Mouse (Mus musculus): ENCODE results near the gene Sipa1l2. TPM values are rescaled to one million over a fixed set of nuclear protein-coding genes. Genes with fewer than 3 reads are reported as not detected.

Gene Sipa1l2
- polyA plus RNA-seq, 1 experiment from 2014 or later: 12.9 TPM

DNA sequence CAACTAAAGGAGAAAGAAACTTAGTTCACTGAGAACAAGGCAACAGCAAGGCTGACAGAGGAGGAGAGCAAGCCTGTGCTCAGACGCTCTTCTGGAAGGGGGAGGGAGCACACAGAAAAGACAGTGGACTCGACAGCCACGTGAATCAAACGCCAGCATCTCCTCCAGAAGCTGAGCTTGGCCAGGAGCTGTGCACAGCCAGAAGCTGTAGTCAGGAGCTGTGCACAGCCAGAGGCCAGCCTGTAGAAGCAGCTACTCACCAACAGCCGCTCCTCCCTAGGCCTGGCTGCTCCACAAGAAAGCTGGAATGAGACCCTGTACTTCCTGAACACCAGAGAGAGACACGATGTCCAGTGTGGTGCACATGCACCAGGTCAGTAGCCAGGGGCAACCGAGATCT lies 37.4 kb downstream of the Sipa1l2 start:
- Histone ChIP-seq H3K27me3 (ENCODE audit: control insufficient read depth, insufficient read depth, low read length) (no peaks in the 10 kb centered on the region), H3K4me2 (replicated peaks; ENCODE audit: low read depth, low read length) (no peak overlapping the region), H3K27ac (ENCODE audit: low read depth, low read length) (peak overlapping the region; percentile 17), H3K9ac (ENCODE audit: low read depth, low read length) (no peak overlapping the region), H3K4me3 (ENCODE audit: low read length) (no peak overlapping the region), H3K36me3 (ENCODE audit: control insufficient read depth, insufficient read depth, low read length) (peaks cover under 1% of the 10 kb centered on the region; the same call in 1 of the 2 replicates), H3K4me1 (ENCODE audit: control insufficient read depth, insufficient read depth, low read length) (peaks cover 35% of the 10 kb centered on the region), H3K9me3 (ENCODE audit: control insufficient read depth, low read length) (no peaks in the 10 kb centered on the region)
- no peak for ATAC-seq (ENCODE audit: low FRiP score, low TSS enrichment)
- WGBS: 30% methylated on average over 7 of the region's 7 CpGs

DNA sequence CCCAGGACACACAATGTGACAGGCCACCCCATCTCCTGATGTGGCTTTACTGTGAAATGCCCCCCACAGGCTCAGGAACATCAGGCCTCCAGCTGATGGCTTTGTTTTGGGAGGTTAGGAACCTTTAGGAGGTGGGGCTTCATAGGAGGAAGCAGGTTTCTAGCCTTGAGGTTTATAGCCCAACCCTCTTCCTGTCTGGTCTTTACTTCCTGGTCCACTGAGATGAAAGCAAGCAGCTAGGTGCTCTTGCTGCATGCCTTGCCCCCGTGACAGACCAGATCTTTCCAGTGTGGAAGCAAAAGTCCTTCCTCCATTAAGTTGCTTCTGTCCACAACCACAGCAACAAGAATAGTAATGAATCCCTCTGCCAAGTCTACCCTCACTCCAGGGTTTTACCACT lies 38.0 kb downstream of the Sipa1l2 start:
- H3K4me1 ChIP-seq (ENCODE audit: control insufficient read depth, insufficient read depth, low read length): peaks cover 41% of the 10 kb centered on the region
- no peak for ATAC-seq (ENCODE audit: low FRiP score, low TSS enrichment)
- WGBS: 32% methylated on average over 1 of the region's 1 CpGs
- no peak overlapping the region for H3K4me2 ChIP-seq (replicated peaks; ENCODE audit: low read depth, low read length)
- peak overlapping the region; percentile 33; the same call in 1 of the 2 replicates for H3K27ac ChIP-seq (ENCODE audit: low read depth, low read length)
- no peaks in the 10 kb centered on the region for H3K27me3 ChIP-seq (ENCODE audit: control insufficient read depth, insufficient read depth, low read length)
- no peaks in the 10 kb centered on the region for H3K36me3 ChIP-seq (ENCODE audit: control insufficient read depth, insufficient read depth, low read length)
- no peaks in the 10 kb centered on the region for H3K9me3 ChIP-seq (ENCODE audit: control insufficient read depth, low read length)
- H3K4me3 ChIP-seq (ENCODE audit: low read length): no peak overlapping the region
- no peak overlapping the region for H3K9ac ChIP-seq (ENCODE audit: low read depth, low read length)

DNA sequence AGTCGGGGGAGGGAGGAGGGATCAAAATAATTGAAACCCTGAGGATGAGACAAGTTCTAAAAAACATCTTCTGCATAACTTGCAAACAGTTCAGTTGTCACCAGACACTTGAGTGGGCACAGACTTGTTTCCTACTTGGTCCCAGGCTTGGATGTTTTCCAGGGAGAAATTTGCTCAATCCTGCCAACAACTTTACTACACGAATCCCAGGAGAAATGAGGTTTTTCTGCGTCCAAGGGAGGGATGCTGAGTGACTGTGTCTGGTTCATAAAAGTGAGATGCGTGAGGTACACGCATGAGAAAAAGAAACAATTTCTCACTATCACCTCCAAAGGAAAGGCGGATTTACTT lies 38.5 kb downstream of the Sipa1l2 start:
- no peaks in the 10 kb centered on the region for H3K9me3 ChIP-seq (ENCODE audit: control insufficient read depth, low read length)
- H3K4me2 ChIP-seq (replicated peaks; ENCODE audit: low read depth, low read length): no peak overlapping the region
- H3K4me1 ChIP-seq (ENCODE audit: control insufficient read depth, insufficient read depth, low read length): peaks cover 42% of the 10 kb centered on the region
- no peaks in the 10 kb centered on the region for H3K27me3 ChIP-seq (ENCODE audit: control insufficient read depth, insufficient read depth, low read length)
- no peak overlapping the region for H3K4me3 ChIP-seq (ENCODE audit: low read length)
- peak overlapping the region; percentile 33; the same call in 1 of the 2 replicates for H3K27ac ChIP-seq (ENCODE audit: low read depth, low read length)
- no peak for ATAC-seq (ENCODE audit: low FRiP score, low TSS enrichment)
- no peaks in the 10 kb centered on the region for H3K36me3 ChIP-seq (ENCODE audit: control insufficient read depth, insufficient read depth, low read length)
- 47% methylated on average over 6 of the region's 6 CpGs for WGBS
- no peak overlapping the region for H3K9ac ChIP-seq (ENCODE audit: low read depth, low read length)

DNA sequence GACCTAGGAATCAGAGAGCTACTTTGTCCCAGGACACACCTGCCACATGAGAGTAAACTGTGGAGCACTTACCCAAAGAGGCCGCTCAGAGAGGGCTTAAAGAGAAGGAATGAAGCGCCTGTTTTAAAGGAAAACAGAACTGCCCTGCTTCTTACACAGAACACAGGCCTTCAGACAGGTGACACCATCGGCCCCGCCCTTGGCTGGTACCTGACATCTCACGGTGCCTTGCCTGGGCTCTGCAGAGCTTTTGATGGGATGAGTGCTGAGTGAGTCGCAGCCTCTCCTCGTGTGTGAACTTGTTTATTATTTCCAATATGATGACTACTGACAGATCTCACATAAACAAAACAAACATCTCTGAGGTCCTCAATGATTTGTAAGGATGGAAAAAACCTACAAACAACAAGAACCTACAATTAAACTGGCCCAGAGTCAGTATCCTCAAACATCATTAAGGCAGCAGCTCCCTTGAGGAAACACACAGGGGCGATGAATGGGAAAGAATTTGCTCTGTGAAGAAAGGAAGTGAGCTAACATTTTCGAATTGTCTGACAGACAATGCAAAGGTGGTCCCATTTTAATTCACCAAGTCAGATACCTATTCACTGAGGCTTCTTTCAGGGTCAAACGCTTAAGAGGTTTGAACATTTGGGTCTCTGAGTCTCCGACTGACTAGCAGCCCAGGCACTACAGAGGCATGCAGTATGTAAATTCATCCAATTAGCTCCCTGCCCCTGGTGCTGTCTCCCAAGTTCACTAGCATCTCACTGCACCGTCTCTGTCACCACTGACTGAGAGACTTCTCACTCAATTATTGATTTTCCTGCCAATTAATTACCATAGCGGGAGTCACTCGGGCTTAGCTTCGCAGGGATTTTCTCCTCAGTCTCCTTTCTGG lies 39.2 kb downstream of the Sipa1l2 start:
- Histone ChIP-seq H3K27ac (ENCODE audit: low read depth, low read length) (no peak overlapping the region), H3K4me3 (ENCODE audit: low read length) (no peak overlapping the region), H3K4me1 (ENCODE audit: control insufficient read depth, insufficient read depth, low read length) (peaks cover 42% of the 10 kb centered on the region)

DNA sequence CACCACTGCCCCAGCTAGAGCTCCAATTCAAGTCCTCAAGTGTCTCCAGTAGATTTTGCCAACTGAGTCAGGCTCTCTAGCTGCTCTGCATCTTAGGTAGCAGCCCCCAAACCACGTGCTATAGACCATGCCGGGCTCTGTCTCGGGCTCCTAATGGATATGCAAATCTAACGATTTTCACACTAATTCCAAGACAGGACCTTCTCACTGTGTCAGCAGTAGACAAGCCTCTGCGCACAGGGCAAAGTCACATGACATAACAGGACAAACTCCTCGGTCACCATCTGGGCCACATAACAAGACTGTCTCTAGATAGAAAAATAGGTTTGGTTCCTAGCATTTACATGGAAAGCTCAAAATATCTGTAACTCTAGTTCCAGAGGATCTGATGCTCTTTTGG lies 40.6 kb downstream of the Sipa1l2 start:
- Histone ChIP-seq H3K4me1 (ENCODE audit: control insufficient read depth, insufficient read depth, low read length) (peaks cover 42% of the 10 kb centered on the region), H3K9me3 (ENCODE audit: control insufficient read depth, low read length) (no peaks in the 10 kb centered on the region), H3K4me3 (ENCODE audit: low read length) (no peak overlapping the region), H3K9ac (ENCODE audit: low read depth, low read length) (no peak overlapping the region), H3K27me3 (ENCODE audit: control insufficient read depth, insufficient read depth, low read length) (no peaks in the 10 kb centered on the region), H3K27ac (ENCODE audit: low read depth, low read length) (no peak overlapping the region), H3K4me2 (replicated peaks; ENCODE audit: low read depth, low read length) (no peak overlapping the region), H3K36me3 (ENCODE audit: control insufficient read depth, insufficient read depth, low read length) (no peaks in the 10 kb centered on the region)
- 67% methylated on average over 6 of the region's 6 CpGs for WGBS
- no peak for ATAC-seq (ENCODE audit: low FRiP score, low TSS enrichment)

More for the DNA sequence above, 39.2 kb downstream of the Sipa1l2 start:
- Histone ChIP-seq H3K36me3 (ENCODE audit: control insufficient read depth, insufficient read depth, low read length) (no peaks in the 10 kb centered on the region), H3K4me2 (replicated peaks; ENCODE audit: low read depth, low read length) (no peak overlapping the region), H3K27me3 (ENCODE audit: control insufficient read depth, insufficient read depth, low read length) (no peaks in the 10 kb centered on the region), H3K9ac (ENCODE audit: low read depth, low read length) (no peak overlapping the region), H3K9me3 (ENCODE audit: control insufficient read depth, low read length) (no peaks in the 10 kb centered on the region)
- ATAC-seq (ENCODE audit: low FRiP score, low TSS enrichment): no peak
- 68% methylated on average over 15 of the region's 15 CpGs for WGBS

DNA sequence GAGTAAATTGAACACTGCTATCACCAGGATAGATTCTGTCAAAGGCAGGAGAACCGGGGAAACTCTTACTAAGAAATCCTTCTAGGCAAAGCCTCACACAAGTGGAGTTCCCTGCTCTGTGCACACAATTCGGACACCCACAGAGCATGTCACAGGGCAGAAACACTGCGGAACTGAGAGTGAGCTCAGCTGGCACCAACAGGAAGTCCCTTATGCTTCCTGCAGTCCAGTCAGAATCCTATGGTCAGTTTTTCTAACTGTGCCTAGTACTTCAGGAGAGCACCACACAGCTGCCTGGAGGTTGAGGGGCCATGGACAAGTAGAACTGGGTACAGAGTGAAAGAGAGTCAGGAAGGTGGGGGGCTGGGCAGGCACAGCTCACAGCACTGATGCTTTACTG lies 41.7 kb downstream of the Sipa1l2 start:
- Histone ChIP-seq H3K36me3 (ENCODE audit: control insufficient read depth, insufficient read depth, low read length) (no peaks in the 10 kb centered on the region), H3K27me3 (ENCODE audit: control insufficient read depth, insufficient read depth, low read length) (no peaks in the 10 kb centered on the region), H3K4me2 (replicated peaks; ENCODE audit: low read depth, low read length) (no peak overlapping the region), H3K9ac (ENCODE audit: low read depth, low read length) (no peak overlapping the region), H3K4me3 (ENCODE audit: low read length) (no peak overlapping the region), H3K9me3 (ENCODE audit: control insufficient read depth, low read length) (no peaks in the 10 kb centered on the region), H3K4me1 (ENCODE audit: control insufficient read depth, insufficient read depth, low read length) (peaks cover 45% of the 10 kb centered on the region), H3K27ac (ENCODE audit: low read depth, low read length) (no peak overlapping the region)
- 70% methylated on average over 3 of the region's 3 CpGs for WGBS
- no peak for ATAC-seq (ENCODE audit: low FRiP score, low TSS enrichment)

DNA sequence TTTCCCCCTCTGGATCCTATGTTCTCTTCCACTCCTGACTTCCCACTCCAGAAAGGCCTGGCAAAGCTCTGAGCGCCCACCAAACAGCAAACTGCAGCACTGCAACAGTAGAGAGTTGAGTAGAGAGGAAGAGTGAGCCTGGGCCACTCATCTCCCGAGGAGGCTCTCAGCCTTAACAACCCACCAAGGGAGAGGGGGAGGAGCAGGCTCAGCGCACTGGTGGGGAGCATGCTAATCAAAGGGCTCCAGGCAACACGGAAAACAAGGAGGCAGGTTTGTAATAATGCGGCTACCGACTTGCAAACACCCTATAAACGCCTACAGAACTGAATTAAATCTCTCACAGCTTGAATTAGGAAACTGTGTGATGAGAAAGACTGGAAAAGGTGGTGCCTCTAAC lies 42.6 kb downstream of the Sipa1l2 start:
- H3K36me3 ChIP-seq (ENCODE audit: control insufficient read depth, insufficient read depth, low read length): no peaks in the 10 kb centered on the region
- H3K27ac ChIP-seq (ENCODE audit: low read depth, low read length): no peak overlapping the region
- H3K9ac ChIP-seq (ENCODE audit: low read depth, low read length): no peak overlapping the region
- H3K9me3 ChIP-seq (ENCODE audit: control insufficient read depth, low read length): no peaks in the 10 kb centered on the region
- H3K4me2 ChIP-seq (replicated peaks; ENCODE audit: low read depth, low read length): no peak overlapping the region
- no peaks in the 10 kb centered on the region for H3K27me3 ChIP-seq (ENCODE audit: control insufficient read depth, insufficient read depth, low read length)
- 17% methylated on average over 7 of the region's 7 CpGs for WGBS
- H3K4me3 ChIP-seq (ENCODE audit: low read length): no peak overlapping the region
- peaks cover 44% of the 10 kb centered on the region for H3K4me1 ChIP-seq (ENCODE audit: control insufficient read depth, insufficient read depth, low read length)
- ATAC-seq (ENCODE audit: low FRiP score, low TSS enrichment): no peak

DNA sequence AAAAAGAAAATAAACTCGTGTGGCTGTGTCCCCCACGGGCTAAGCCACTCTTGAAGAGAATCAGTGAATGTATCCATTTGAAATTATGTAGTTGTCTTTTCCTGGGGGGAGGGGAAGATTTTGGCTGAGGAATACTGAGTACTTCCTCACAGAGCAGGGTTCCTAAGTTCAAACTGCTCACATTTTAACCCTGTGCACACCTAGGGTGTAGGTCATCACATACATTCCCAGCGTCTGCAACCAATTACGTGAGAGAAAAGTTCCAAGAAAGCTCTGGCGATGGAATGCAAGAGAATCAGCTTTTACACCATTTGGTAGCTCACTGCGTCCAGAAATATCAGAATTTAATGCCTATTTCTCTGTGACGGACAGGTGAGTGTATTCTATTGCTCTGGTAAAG lies 43.0 kb downstream of the Sipa1l2 start:
- Histone ChIP-seq H3K4me1 (ENCODE audit: control insufficient read depth, insufficient read depth, low read length) (peaks cover 43% of the 10 kb centered on the region), H3K27me3 (ENCODE audit: control insufficient read depth, insufficient read depth, low read length) (no peaks in the 10 kb centered on the region), H3K9ac (ENCODE audit: low read depth, low read length) (no peak overlapping the region), H3K9me3 (ENCODE audit: control insufficient read depth, low read length) (no peaks in the 10 kb centered on the region), H3K27ac (ENCODE audit: low read depth, low read length) (no peak overlapping the region), H3K36me3 (ENCODE audit: control insufficient read depth, insufficient read depth, low read length) (no peaks in the 10 kb centered on the region), H3K4me2 (replicated peaks; ENCODE audit: low read depth, low read length) (no peak overlapping the region), H3K4me3 (ENCODE audit: low read length) (no peak overlapping the region)
- WGBS: 59% methylated on average over 7 of the region's 7 CpGs
- ATAC-seq (ENCODE audit: low FRiP score, low TSS enrichment): no peak

DNA sequence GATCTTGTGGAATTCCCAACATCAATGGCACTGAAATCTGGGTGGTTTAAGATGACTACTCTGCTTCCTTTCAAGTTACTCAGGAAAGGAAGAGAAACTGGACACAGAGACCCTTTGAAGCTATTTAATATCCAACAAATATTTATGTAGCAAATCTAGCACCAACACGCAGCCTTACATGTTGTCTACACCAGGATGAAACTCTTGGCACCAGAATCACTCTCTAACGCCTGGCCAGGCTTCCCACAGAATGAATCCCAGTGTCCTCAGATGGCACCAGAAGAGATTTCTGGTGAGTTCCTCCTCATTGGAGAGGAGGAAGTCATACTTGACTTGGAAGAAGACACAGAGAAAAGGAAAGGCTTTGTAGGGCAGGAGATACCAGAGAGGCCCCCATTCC lies 45.1 kb downstream of the Sipa1l2 start:
- Histone ChIP-seq H3K4me2 (replicated peaks; ENCODE audit: low read depth, low read length) (no peak overlapping the region), H3K9me3 (ENCODE audit: control insufficient read depth, low read length) (no peaks in the 10 kb centered on the region), H3K27ac (ENCODE audit: low read depth, low read length) (no peak overlapping the region), H3K36me3 (ENCODE audit: control insufficient read depth, insufficient read depth, low read length) (no peaks in the 10 kb centered on the region), H3K4me3 (ENCODE audit: low read length) (no peak overlapping the region), H3K27me3 (ENCODE audit: control insufficient read depth, insufficient read depth, low read length) (no peaks in the 10 kb centered on the region), H3K4me1 (ENCODE audit: control insufficient read depth, insufficient read depth, low read length) (peaks cover 38% of the 10 kb centered on the region), H3K9ac (ENCODE audit: low read depth, low read length) (no peak overlapping the region)
- WGBS: 88% methylated on average over 2 of the region's 2 CpGs
- no peak for ATAC-seq (ENCODE audit: low FRiP score, low TSS enrichment)
